Mouse (Mus musculus) G1E (cell line): ENCODE measurements around the gene Itch.

ENCODE experiments used
- CTCF ChIP-seq: IDR thresholded peaks from 2 replicates; pipeline ENCODE4 v1.5.1; 2012; ENCODE audit warnings: low read depth, low read length, inconsistent platforms, mixed read lengths
- GATA1 ChIP-seq: IDR thresholded peaks from 2 replicates; pipeline ENCODE4 v1.6.1; 2012; ENCODE audit warnings: borderline replicate concordance, low read length, inconsistent platforms, mixed read lengths
- GATA2 ChIP-seq: IDR thresholded peaks from 2 replicates; pipeline ENCODE4 v1.6.1; 2012; ENCODE audit warnings: low read depth, low read length, inconsistent platforms, borderline replicate concordance
- POLR2AphosphoS5 ChIP-seq: IDR thresholded peaks from 2 replicates; pipeline ENCODE4 v1.6.1; 2012; ENCODE audit warnings: low read depth, low read length, inconsistent platforms; ENCODE audit not compliant: insufficient replicate concordance
- TAL1 ChIP-seq: conservative IDR thresholded peaks from 2 replicates; pipeline ENCODE4 v1.6.1; 2012; ENCODE audit warnings: low read depth, low read length, inconsistent platforms, mixed read lengths

DNA sequence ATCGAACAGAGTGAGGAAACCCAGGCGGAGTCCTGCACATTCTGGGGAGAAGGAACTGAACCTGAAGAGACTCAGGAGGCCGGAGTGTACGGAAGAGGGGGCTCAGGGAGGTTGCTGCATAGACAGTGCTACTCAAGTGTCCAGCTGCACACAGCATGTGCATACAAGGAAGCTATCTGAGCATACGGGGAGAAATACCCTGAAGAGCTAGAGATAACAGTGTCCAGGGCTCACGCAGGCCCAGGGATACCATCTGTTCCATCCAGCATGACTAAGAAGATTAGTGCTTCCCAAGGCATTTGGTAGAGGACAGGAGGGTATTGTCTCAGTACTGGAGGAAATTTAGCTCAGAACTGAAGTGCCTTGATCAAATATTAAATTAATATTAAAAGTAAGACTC, 29.7 kb upstream of the Itch start:
- no peak for TF ChIP-seq CTCF
- TF ChIP-seq GATA1 = no peak
- no peak for TF ChIP-seq GATA2
- TF ChIP-seq POLR2AphosphoS5 = no peak
- TF ChIP-seq TAL1 = no peak
